Mouse (Mus musculus) kidney, adult 8-10 months (tissue): Measurements from ENCODE around the gene Ppp1r9b.
A peak's percentile ranks its signal among the peaks of the same experiment; 100 is the strongest.
"Not testable (repeated sequence)": the region's sequence is repeated elsewhere in the genome, so short reads cannot be mapped to it uniquely, and the experiment has no call there.

Source experiments
- DNase-seq, 2 experiments: peaks; one replicate each; pipeline ENCODE4 v3.0.0; 2022

The Ppp1r9b gene

DNA sequence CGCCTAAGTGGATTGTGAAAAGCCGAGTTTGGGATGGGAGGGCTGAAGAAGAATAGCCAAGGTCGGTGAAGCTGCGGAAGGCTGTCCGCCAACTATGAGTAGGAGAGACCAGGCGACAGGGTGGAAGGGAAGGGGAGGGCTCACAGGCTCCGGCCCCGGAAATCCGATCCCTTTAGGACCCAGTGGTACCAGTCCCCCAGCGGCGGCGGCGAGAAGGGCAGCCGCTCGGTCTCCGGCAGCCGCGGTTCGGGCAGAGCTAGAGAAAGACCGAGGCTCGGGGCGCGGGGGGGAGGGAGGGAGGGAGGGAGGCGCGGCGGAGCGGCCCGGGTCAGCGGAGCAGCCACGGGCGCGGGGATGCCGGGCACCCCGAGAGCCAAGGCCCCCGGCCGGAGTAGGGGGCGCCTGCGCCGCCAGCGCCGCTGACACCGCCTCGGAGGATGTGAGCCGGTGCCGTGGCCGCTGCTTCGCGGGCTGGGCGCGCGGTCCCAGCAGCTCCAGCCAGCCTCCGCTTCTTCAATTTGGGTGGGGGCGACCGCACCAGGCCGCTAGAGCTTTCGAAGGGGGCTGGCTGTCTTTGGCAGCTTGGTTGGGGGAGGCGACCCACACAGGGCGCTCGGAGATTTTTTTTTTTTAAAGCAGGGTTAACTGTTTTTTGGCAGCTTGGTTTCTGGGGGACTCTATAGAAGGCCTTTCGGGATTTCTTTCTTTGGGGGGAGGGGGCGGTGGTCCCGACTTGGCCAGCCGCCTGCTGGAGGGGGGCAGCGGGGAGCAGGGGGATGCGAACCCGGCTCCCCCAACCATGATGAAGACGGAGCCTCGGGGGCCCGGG is at the start of gene Ppp1r9b:
Gene Ppp1r9b, plus strand, starts transcription at position 287 of the 829 bp plus-strand sequence.
- peak; percentile 91 to 92 for DNase-seq

DNA sequence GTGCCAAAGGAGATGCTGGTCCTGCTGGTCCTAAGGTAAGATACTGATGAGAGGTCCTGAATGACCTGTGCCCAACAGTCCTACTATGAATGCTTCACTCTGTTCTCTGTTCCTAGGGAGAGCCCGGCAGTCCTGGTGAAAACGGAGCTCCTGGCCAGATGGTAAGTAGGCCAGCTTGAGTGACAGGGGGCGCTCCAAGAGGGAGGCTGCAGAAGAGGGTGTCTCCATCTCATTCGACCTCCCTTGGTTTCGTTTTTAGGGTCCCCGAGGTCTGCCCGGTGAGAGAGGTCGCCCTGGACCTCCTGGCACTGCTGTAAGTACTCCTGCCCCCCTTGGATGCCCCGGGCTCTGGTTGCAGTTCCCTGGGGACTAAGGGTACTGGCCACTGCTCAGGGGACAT is 49.7 kb upstream of the Ppp1r9b start:
- no peak for DNase-seq

DNA sequence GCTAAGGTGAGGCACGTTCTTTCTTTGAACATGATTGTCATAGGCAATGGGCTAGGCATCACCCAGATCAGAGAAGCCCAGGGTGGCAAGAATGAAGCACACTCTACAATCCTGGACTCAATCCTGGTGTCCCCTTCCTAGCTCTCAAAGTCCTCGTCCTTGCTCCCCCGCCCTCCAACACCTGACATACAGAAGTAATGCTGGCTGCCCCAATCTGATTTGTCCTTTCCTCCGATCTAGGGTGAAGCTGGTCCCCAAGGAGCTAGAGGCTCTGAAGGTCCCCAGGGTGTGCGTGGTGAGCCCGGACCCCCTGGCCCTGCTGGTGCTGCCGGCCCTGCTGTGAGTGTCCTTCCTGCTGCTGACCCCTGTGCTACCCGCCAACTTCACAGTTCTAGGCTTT is 49.1 kb upstream of the Ppp1r9b start:
- no peak for DNase-seq

DNA sequence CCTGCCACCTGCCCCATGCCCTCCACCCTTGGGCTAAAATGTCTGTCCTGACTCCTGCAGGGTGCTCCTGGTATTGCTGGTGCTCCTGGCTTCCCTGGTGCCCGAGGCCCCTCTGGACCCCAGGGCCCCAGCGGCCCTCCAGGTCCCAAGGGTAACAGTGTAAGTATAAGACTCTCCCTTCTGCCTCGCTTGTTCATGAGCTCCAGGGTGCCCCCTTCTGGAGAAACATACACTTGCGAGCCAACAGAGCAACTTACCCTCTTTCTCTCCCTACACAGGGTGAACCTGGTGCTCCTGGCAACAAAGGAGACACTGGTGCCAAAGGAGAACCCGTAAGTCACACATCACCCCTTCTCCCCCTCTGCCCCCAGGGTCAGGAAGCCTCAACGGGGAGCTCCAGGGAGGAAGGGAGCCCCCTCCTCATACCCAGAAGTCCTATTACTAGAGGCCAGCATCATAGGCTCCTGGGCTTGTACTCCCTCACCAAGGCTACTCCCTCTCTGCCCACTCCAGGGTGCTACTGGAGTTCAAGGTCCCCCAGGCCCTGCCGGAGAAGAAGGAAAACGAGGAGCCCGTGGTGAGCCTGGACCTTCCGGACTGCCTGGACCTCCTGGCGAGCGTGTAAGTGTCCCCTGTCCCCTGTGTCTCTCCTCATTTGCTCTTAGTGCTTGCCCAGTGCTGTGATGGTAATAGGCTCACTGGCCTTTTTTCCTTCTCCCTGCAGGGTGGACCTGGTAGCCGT is 48.4 kb upstream of the Ppp1r9b start:
- peak in 1 of 2 experiments; percentile 55 for DNase-seq

DNA sequence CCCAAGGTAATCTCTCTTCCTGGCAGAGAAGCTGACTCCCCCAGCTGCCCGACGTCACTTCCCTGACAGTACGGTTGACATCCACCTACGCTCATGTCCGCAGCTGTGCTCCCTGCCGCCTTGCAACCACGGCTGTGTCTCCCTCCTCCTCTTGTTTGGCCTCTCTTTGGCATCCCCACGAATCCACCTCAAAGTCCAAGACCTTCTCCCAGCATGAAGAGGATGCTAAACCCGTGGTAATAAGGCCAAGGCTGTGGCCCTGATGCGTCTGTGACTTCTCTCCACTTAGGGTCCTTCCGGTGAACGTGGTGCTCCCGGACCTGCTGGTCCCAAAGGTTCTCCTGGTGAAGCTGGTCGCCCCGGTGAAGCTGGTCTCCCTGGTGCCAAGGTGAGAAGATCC is 47.8 kb upstream of the Ppp1r9b start:
- DNase-seq = no peak

DNA sequence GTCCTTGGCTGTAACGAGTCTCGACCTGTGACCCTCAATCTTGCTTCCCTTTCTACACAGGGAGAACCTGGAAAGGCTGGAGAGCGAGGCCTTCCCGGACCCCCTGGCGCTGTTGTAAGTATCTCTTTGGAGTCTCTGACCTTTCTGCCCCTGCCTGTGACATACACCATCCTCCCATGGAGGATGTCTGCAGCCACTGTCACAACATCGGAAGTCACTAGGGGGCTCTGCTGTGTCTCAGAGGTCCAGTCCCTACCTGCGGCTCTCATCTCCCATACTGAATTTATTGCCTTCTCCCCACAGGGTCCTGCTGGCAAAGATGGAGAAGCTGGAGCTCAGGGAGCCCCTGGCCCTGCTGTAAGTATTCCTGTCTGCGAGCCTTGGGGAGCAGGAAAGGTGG is 46.5 kb upstream of the Ppp1r9b start:
- DNase-seq = no peak

DNA sequence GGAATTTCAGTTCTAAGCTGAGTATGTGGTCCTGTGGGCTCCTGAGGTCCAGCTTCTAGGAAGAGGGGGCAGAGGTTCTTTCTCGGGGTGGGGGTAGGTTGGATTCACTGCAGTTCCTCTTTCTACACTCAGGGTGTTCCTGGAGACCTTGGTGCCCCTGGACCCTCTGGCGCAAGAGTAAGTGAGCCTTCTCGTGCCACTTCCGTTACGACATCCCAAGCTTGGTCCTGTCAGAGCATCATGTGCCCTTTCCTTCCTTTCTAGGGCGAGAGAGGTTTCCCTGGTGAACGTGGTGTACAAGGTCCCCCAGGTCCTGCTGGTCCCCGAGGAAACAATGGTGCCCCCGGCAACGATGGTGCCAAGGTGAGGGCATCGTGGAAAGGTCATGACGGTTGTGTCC is 45.6 kb upstream of the Ppp1r9b start:
- DNase-seq = no peak

DNA sequence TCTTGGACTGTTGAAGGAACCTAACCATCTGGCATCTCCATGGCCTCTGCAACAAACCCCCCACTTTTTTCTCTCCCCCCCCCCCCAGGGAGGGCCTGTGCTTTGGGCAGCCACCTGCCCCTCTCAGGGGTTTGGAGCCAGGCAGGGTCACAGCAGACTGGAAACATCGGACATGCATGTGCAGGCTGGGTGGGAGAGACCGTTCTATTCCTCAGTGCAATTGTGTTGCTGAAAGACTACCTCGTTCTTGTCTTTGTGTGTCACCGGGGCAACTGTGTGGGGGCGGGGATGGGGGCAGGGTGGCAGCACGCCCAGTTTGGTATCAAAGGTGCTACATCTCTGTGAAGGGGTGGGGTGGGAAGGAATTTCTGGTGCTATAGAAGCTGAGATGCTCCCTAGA is 38.7 kb upstream of the Ppp1r9b start:
- no peak for DNase-seq

DNA sequence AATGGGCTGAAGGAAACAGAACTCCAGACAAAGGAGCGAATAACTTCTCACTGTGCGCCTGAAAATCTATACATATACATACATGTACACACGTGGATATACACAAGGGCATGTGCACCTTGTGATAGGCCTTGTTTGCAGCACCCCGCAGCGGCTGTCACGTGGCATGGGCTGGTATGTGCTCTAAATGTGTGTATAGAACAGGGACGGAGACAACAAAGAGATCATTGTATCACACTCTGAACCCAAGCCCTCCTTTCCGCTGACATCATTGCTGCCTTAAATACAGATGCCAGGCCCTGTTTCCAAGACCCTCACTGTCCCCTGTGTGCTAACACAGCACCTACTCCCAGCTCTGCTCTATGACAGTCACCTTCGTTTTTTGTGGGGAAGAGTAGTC is 35.7 kb upstream of the Ppp1r9b start:
- no peak for DNase-seq

DNA sequence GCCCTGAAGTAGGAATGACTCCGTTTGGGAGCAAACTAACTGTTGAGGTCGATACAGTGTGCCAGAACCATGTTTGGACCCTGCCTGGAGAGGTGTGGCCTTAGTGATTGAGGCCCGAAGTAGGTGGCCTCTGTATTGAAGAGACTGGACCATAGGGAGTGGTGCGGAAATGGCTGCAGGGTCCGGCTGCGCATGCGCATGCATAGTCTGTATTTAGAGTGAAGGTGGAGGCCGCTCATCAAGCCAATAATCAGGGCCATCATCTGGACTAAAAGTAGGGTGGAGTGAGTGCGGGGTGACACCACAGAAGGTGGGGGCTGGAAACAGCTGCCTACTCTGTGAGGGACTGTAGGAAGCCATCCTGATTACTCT is 33.2 kb upstream of the Ppp1r9b start:
- DNase-seq = no peak

DNA sequence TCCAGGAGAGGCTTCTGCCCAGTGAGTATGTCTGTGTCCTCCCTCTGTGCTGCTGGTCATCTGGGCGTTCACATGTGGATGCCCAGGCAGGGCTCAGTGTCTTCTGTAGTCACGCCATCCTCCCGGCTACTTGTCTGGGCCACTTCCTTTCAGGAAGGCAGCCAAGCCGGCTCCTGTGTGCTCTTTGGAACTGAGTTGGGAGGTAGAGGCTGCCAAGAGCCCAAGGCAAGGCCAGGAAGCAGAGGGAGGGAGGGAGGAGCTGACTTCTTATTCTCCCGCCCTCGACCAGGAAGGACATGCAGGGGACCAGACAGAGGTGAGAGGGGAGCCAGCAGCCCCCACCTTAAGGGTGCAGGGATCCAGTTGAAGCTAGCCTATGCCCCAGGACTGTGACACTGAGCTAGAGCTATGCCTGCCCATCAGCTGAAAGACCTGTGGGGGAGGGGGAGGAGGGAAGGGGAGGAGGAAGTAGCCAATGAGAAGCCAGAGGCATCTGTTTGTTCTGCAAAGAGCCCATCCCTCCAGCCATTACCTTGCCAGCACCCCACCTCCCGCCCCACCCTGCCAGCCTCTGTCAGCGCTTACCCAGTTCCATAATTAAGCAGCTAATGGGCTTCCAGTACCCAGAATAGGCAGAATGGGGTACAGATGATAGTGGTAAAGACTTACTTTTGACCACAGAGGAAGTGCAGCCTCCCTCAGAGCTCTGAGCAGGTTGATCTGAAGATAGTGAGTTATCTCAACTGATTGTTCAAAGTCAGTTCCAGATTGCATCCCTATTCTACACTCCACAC is 32.6 kb upstream of the Ppp1r9b start:
- peak; percentile 83 to 89 for DNase-seq

DNA sequence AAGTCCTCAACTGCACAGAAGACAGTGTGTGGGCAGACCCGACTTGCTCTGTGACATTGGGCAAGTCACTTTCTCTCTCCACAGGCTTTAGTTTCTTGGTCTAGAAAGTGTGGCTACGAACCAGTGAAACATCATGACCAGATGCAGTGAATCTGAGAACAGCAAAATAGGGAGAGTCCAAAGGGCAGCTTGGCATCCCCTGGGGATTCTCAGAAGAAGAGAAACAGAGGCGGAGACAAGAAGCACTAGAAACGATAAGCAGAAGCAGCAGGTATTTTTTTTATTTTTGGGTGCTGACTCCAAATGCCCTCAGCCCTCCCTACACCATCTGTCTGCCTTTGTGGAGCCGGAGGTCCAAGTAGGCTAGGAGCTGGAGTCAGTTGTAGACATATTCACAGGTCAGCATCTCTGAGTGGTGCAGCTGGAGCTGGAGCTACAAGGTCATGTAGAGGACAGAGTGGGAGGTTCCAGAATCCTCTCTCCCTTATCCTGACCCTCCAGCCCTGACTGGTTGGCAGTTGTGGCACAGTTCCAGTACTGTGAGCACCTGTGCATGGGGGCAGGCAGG is 28.2 kb upstream of the Ppp1r9b start:
- no peak for DNase-seq

DNA sequence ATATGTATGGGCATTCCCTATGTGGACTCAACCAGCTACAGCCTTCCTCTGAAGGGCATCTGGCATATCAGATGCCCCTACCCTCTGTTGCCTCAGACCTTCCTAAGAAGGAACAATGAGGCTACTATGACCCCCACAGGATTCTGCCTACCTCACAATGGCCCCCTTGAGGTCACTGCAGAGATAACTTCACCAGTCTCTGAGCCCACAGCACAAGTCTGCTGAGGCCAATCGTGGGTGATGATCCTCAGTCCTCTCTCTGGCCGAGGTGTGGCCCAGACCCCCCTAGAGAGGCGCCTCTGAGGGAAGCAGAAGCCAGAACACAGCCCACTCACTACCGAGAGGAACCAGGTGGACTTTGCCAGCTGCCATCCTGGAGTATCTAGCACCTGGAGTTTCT is 23.4 kb upstream of the Ppp1r9b start, which contains the start of gene Hils1:
Gene Hils1, plus strand, starts transcription at position 175 of the 400 bp plus-strand sequence.
- no peak for DNase-seq

DNA sequence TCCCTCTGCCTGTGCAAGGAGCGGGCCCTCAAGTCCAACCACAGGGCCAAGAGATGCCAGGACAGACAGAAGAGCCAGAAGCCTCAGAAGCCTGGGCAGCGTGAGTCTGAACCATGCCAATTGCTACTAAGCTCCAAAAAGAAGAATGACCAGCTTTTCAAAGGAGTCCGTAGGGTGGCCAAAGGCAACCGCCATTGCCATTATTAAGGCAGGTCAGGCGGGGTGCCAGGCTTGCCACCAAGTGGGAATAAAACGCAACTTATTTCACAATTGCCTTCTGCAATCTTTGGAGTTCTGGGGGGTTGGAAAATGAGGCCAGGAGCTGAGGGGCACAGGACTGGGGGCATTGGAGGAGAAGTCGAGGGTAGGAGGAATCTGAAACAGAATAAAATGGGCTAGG is 22.6 kb upstream of the Ppp1r9b start:
- no peak for DNase-seq

DNA sequence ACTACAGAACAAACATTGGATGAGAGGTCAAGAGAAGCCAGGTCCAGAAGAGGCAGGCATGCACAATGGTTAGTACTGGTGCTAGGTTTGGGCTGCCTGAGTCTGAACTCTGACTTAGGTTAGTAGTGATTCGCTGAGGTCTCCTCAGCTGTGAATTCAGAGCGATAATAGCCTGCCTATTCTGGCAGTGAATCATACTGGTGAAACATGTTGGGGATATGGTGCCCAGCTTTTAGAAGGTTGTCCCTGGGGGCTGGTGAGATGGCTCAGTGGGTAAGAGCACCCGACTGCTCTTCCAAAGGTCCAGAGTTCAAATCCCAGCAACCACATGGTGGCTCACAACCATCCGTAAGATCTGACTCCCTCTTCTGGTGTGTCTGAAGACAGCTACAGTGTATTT is 21.1 kb upstream of the Ppp1r9b start:
- DNase-seq = not testable (repeated sequence)

DNA sequence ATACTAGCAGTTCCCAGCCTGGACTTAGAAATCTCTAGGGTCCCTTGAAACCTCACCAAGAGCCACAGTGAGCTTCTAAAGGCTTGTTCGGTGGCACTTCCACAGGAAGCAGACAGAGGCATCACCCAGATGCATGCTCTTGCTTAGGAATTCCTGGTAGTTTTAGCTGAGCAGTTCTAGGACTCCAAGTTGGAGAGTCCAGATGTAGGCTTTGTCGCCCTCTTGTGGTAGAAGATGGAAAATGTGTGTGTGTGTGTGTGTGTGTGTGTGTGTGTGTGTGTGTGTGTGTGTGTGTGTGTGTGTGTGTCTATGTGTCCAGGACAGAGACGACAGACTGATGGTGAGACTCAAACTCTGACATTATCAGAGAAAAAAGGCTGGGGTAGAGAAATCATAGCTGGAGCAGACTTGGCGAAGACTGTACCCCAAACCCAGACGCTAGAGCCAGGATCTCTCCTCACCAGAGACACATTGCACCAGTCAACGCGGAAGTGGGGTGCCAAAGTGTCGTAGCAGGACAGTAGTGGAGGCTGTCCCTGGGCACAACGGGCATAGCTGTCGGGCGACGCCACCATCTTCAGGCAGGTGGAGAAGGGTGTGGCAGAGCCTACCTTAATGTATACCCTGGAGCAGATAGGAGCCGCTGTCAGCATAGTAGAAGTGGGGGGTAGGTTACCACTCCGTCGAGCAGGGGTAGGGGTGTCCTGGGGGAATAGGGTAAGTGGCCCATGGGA is 20.5 kb upstream of the Ppp1r9b start:
- DNase-seq = peak; percentile 46 to 71

DNA sequence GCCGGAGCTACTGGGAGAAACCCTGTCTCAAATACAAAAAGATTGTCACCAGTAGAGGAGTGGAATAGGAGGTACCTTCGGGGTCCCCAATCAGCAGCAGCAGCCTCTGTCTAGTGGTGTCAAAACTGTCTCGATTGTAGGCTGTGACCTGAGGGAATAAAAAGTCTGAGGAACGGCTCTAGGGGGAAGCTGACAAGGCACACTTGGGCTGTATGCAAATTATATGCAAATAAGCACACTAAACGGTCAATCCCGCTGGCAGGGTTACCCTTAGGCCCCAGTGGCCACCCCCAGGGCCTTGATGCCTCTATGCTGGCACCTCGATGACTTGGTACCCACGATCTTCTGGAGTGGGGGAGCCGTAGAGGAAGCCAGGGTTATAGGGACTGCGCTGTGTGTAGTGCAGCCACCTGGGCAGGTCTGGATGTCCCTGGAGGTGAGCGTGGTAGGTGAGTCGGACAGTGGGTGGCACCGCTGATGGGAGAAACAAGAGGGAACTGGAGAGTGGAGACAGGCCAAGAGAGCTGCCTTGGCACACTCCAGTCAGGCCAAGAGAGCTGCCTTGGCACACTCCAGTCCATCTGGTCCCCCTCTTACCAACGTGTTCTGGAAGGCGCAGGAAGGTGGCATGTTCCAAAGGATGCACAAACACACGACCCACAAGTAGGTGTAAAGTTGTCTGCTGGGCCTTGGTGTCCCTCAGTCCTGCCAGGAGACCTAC is 18.8 kb upstream of the Ppp1r9b start:
- DNase-seq = no peak

DNA sequence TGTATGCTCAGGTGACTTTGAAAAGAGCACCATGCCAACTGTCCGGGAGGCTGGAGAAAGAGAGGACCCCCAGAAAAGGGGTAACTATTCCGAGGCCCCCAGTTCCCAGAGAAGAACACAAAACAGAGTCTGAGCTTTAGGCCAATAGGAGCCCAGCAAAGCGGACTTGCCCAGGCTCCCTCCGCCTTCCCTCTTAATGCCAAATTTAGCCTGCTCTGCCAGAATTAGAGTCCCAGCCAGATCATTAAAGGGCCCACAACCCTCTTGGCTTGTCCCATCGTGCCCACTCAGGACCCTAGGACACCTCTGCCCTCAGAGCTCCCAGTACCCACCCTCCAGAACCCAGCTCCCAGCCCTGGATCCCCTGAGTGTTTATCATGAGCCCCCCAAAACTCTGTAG is 17.9 kb upstream of the Ppp1r9b start:
- no peak for DNase-seq

DNA sequence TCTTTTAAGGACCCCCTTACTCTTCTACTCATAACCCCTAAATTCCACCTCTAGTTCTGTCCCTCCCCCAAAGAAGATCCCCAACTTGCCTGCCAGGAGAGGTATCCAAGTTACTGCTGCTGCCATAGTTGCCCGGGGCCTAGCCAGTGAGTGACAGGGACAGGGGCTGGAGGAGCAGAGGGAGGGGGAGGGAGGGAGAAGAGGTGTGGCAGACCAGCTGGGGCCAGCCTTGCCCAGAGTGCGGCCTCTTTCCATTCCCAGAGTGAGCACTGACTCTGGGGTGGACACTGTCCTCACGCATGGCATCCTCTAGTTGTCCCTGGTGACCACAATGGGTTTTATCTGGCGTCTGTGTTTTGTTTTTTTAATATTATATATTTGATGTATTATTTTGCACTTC is 17.5 kb upstream of the Ppp1r9b start:
- no peak for DNase-seq

DNA sequence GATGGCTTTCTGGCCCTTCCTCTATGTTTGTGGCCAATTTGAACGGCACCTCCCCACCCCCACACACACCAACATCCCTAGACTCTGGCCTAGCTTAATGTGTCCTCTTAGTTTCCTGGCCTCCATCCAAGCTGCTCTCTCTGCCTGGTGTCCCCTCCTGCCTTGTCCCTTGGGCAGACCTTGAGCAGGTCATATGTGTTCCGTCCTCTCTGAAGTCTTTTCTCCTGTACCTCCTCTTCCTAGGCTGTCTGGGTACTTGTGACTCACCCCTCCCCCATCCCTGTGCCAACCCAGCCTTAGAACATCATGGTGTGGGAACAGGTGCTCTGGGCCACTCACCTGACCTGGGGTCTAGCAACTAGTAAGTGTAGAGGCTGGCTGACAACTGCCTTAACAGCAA is 15.9 kb upstream of the Ppp1r9b start:
- no peak for DNase-seq

DNA sequence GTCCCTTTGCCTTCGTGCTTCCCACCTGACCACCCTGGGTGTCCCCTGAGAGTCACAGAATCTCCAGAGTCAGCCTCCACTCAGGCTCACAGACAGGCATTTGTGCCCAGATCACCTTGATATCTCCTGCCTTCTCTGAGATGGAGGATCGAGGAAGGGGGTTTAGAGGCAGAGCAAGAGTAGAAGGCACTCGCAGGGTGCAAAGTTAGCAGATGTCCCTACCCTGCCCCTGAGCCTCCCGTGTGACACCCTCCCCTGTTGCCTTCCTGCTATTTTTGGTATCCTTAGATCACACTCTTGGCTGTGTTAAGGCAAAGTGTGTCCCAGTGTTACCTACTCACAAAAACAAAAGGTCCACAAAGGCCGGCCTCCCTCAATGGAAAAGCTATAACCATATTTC is 14.6 kb upstream of the Ppp1r9b start, which contains the start of gene Sgca:
Gene Sgca, minus strand, starts transcription at position 129 of the 400 bp plus-strand sequence.
- DNase-seq = no peak
